Mouse (Mus musculus) midbrain, embryonic 12.5 days (tissue): ENCODE results near the gene Gm21987. TPM values are rescaled to one million over a fixed set of nuclear protein-coding genes. Genes with fewer than 3 reads are reported as not detected.
"Not testable (repeated sequence)": the region's sequence is repeated elsewhere in the genome, so short reads cannot be mapped to it uniquely, and the experiment has no call there.

Source experiments
- ATAC-seq: fragments of 200-750 bp; cut with Nextera tagmentation; 2 replicates; pipeline ENCODE4 v1.8.0; 2017; ENCODE audit warnings: low read depth, moderate TSS enrichment, moderate library complexity; ENCODE audit not compliant: low FRiP score
- H3K27ac ChIP-seq: fragments of 300-500 bp; sonication (generic); replicated peaks from 2 replicates; pipeline ENCODE4 v1.5.1; 2016; ENCODE audit warnings: mild to moderate bottlenecking
- H3K27me3 ChIP-seq: fragments of 300-500 bp; sonication (generic); 2 replicates; pipeline ENCODE4 v1.6.1; 2016; ENCODE audit warnings: mild to moderate bottlenecking
- H3K36me3 ChIP-seq: fragments of 300-500 bp; sonication (generic); 2 replicates; pipeline ENCODE4 v1.6.1; 2016
- H3K4me1 ChIP-seq: fragments of 300-500 bp; sonication (generic); 2 replicates; pipeline ENCODE4 v1.6.1; 2016
- H3K4me2 ChIP-seq: fragments of 300-500 bp; sonication (generic); replicated peaks from 2 replicates; pipeline ENCODE4 v1.6.1; 2016; ENCODE audit warnings: mild to moderate bottlenecking, moderate library complexity
- H3K4me3 ChIP-seq: fragments of 300-500 bp; sonication (generic); 2 replicates; pipeline ENCODE4 v1.5.1; 2016; ENCODE audit warnings: mild to moderate bottlenecking
- H3K9ac ChIP-seq: fragments of 300-500 bp; sonication (generic); replicated peaks from 2 replicates; pipeline ENCODE4 v1.6.1; 2016; ENCODE audit warnings: mild to moderate bottlenecking, moderate library complexity
- H3K9me3 ChIP-seq: fragments of 300-500 bp; sonication (generic); 2 replicates; pipeline ENCODE4 v1.6.1; 2016; ENCODE audit warnings: mild to moderate bottlenecking
- WGBS: fragments of 180-500 bp; shearing (Covaris S2); methylation state at CpG from one replicate; pipeline ENCODE4 v1.1.7; 2016; 5-methylcytosine and 5-hydroxymethylcytosine counted together
- polyA plus RNA-seq: library from polyadenylated mRNA; unstranded; fragments of >200 nt; fragmentation: Nextera tagmentation; extraction: Ambion mirVana; gene quantifications from 2 replicates; pipeline ENCODE4 v1.2.1, GENCODE M21; 2016

The Gm21987 gene
- polyA plus RNA-seq, 1 experiment from 2014 or later = not detected

DNA sequence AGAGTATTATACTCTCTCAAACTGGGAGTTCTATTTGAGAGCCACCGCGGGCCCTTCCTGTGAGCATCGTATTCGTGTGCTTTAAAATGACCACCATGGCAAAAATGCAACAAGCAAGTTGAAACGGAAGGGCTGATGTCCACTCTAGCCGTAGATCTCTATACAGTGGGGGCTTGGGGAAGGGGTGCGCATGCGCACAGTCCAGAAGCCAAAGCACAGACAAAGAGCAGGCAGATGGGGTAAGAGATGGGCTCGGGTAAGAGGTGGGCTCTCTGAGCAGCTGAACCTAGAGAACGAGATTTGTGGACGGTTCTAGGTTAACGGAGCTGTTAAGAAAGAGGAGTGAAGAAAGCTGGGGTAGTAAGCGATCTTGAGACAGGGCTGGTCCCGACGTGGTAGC is 22.5 kb upstream of the Gm21987 start:
- H3K4me1 ChIP-seq = 0 out of 2 replicates have a peak, but pooled peaks cover 3% of the 10 kb centered on the region
- ATAC-seq = no peak
- H3K27me3 ChIP-seq = no peaks in the 10 kb centered on the region
- no peak overlapping the region for H3K27ac ChIP-seq
- no peak overlapping the region for H3K4me3 ChIP-seq
- no peak overlapping the region for H3K9ac ChIP-seq
- H3K9me3 ChIP-seq = peaks cover 1% of the 10 kb centered on the region; the same call in 1 of the 2 replicates
- no peaks in the 10 kb centered on the region for H3K36me3 ChIP-seq
- no peak overlapping the region for H3K4me2 ChIP-seq
- 91% methylated on average over 15 of the region's 15 CpGs for WGBS

- 82% methylated on average over 11 of the region's 11 CpGs for WGBS
- ATAC-seq = no peak
- no peaks in the 10 kb centered on the region for H3K27me3 ChIP-seq
Measured at GRCm38 (mm10) chr16:38326778-38327397, 20.0 kb upstream of the Gm21987 start.

GRCm38 (mm10) chr16:38329340-38329739 is 17.5 kb upstream of the Gm21987 start:
- WGBS = 82% methylated on average over 3 of the region's 3 CpGs
- H3K9me3 ChIP-seq = peaks cover 2% of the 10 kb centered on the region; the same call in 1 of the 2 replicates

More at GRCm38 (mm10) chr16:38326778-38327397, 20.0 kb upstream of the Gm21987 start:
- no peak overlapping the region for H3K4me3 ChIP-seq
- H3K36me3 ChIP-seq = no peaks in the 10 kb centered on the region
- H3K4me2 ChIP-seq = no peak overlapping the region
- no peaks in the 10 kb centered on the region for H3K4me1 ChIP-seq
- no peak overlapping the region for H3K9ac ChIP-seq
- H3K9me3 ChIP-seq = peaks cover 2% of the 10 kb centered on the region; the same call in 1 of the 2 replicates
- no peak overlapping the region for H3K27ac ChIP-seq

DNA sequence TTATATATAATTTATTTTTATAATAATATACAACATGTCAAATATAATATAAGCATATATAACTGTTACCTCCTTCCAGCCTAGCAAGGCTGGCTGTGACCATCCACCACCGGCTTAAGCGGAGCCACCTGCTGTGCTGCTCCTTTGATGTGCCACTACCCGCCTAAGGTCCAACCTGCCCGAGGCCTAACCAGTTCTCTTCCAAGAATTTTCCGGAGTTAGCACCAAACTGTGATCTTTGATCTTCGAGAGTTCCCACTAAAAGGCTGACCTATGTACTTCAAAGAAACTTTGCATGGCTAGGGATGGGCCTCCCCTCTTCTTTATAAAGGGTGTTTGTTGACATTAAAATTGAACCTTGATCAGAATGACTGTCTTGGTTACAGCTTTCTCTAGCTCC is 12.4 kb upstream of the Gm21987 start:
- no peak overlapping the region for H3K27ac ChIP-seq
- no peak overlapping the region for H3K4me2 ChIP-seq
- no peak for ATAC-seq
- H3K27me3 ChIP-seq = no peaks in the 10 kb centered on the region
- H3K36me3 ChIP-seq = no peaks in the 10 kb centered on the region
- H3K9ac ChIP-seq = no peak overlapping the region
- no peaks in the 10 kb centered on the region for H3K4me1 ChIP-seq
- no peak overlapping the region for H3K4me3 ChIP-seq
- 48% methylated on average over 6 of the region's 6 CpGs for WGBS
- H3K9me3 ChIP-seq = no peaks in the 10 kb centered on the region

More at GRCm38 (mm10) chr16:38329340-38329739, 17.5 kb upstream of the Gm21987 start:
- Histone ChIP-seq H3K36me3 (no peaks in the 10 kb centered on the region), H3K4me2 (no peak overlapping the region), H3K4me1 (no peaks in the 10 kb centered on the region), H3K9ac (no peak overlapping the region), H3K4me3 (no peak overlapping the region), H3K27me3 (no peaks in the 10 kb centered on the region), H3K27ac (no peak overlapping the region)
- no peak for ATAC-seq

DNA sequence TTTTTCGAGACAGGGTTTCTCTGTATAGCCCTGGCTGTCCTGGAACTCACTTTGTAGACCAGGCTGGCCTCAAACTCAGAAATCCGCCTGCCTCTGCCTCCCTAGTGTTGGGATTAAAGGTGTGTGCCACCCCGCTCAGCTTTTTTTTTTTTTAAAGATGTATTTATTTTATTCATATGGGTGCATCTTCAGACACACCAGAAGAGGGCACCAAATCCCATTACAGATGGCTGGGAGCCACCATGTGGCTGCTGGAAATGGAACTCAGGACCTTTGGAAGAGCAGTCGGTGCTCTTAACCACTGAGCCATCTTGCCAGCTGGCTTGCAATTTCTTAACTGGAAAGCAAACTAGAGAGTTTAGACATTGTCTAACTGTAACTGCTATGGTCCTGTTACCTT is 8.8 kb upstream of the Gm21987 start:
- WGBS = 87% methylated on average over 4 of the region's 4 CpGs
- ATAC-seq = not testable (repeated sequence)

DNA sequence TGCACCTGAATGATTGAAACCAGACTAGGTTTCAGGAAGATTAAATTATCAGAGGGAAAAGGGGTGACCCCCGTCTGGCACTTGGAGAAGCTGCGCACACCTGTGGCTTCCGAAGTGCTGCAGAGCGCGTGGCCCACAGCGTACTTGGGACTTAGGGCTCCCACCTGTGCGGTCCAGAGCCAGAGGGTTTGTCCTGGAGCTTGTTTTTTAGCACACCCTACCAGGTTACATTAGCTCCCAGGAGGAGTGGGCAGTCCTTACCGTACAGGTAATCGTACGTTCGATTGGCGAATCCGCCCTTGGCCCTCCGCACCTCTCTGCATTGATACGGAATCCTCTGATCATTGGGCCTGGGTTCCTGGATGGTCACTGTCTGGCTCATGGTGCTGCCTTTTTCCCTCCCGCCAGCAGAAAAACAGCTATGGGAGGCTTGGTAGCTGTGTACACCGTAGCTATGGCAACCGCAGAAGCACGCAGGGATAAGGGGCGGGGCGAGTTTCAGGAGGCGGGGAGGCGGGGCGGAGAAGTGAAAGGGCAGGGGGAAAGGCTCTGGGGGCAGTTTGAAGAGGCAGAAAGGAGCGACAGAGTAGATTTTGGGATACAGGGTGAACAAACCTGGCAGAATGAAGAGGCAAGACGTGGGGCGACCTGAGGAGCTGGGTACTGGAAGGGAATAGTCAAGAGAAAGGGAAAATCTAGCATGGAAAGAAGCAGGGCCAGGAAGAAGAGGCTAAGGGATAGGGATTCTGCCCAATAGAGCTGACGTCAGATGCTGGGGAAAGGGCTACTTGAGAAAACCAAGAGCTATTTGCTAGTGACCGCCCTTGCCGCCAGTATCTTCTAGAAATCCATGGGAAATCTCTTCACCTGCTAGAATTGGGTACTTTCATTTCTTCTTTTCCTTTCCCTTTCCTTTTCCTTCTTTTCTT is 5.2 kb upstream of the Gm21987 start, which contains the start of gene Maats1:
Maats1 (minus strand) TSS at position 748 of the 929 bp plus-strand sequence.
- Histone ChIP-seq H3K27ac (peak within 1 kb of the TSS; percentile 26; the same call in 1 of the 2 replicates), H3K4me1 (peaks cover 9% of the 10 kb centered on the region), H3K36me3 (no peaks in the 10 kb centered on the region), H3K4me2 (peak within 1 kb of the TSS; percentile 58), H3K9me3 (no peaks in the 10 kb centered on the region), H3K9ac (peak within 1 kb of the TSS; percentile 48), H3K27me3 (no peaks in the 10 kb centered on the region), H3K4me3 (peak within 1 kb of the TSS; percentile 35)
- peak; percentile 96 for ATAC-seq
- 7% methylated on average over 30 of the region's 30 CpGs for WGBS

More for the DNA sequence above, 8.8 kb upstream of the Gm21987 start:
- not testable (repeated sequence) for H3K4me3 ChIP-seq, H3K27me3 ChIP-seq, H3K9ac ChIP-seq, H3K4me2 ChIP-seq, H3K36me3 ChIP-seq, H3K9me3 ChIP-seq, H3K4me1 ChIP-seq, H3K27ac ChIP-seq

GRCm38 (mm10) chr16:38344941-38345725 is 1.7 kb upstream of the Gm21987 start:
- no peak for ATAC-seq
- Histone ChIP-seq H3K4me2 (no peak overlapping the region), H3K4me1 (peaks cover 20% of the 10 kb centered on the region), H3K27ac (no peak overlapping the region), H3K27me3 (no peaks in the 10 kb centered on the region), H3K9ac (no peak overlapping the region), H3K9me3 (no peaks in the 10 kb centered on the region), H3K4me3 (no peak overlapping the region), H3K36me3 (peaks cover 13% of the 10 kb centered on the region)
- 83% methylated on average over 3 of the region's 3 CpGs for WGBS

DNA sequence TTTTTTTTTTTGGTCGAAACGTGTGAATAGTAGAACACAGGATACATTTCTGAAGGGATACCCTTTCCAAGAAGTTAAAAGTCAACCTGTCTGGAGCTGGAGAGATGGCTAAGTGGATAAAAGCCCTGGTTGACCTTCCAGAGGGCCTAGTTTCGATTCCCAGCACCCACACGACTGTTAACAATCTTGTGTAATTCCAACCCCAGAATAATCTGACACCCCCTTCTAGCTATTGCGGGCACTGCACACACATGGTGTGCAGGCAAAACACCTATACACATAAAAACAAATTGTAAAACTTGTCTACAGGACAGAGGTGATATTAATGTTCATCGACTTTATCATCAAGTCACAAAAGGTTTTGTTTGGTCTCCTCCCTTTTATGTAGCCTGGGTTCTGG is 748 bp downstream of the Gm21987 start:
- ATAC-seq = no peak
- Histone ChIP-seq H3K9me3 (no peaks in the 10 kb centered on the region), H3K36me3 (peaks cover 35% of the 10 kb centered on the region), H3K9ac (no peak overlapping the region; the same call in 1 of the 2 replicates), H3K27me3 (no peaks in the 10 kb centered on the region), H3K4me3 (peak overlapping the region; percentile 57), H3K27ac (no peak overlapping the region), H3K4me1 (peaks cover 11% of the 10 kb centered on the region), H3K4me2 (peak overlapping the region; percentile 72)
- WGBS = 65% methylated on average over 6 of the region's 6 CpGs

DNA sequence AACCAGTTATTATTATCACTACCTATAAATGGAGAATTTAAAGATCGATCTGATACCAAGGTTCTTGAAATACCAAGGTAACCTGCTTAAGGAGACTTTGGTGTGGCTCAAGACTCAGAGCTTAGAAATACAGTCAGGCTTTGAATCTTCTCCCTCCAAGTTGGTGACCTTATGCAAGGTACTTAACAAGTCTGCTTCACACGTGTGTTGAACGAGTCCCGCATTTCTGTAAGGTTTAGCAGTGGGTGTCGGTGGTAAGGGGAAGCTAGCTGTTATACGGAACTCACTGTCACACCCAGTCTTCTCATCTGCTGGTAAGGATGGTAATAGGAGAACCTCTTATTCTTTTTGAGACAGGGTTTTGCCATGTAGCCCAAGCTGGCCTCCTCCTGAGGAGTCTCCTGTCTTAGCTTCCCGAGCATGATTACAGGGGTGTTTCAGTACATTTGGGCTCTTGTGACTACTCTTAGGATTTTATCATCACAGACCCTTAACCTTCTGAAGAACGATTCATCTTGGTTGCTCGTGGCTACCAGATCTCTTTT is 1.4 kb downstream of the Gm21987 start:
- no peaks in the 10 kb centered on the region for H3K27me3 ChIP-seq
- peak overlapping the region; percentile 72; the same call in 1 of the 2 replicates for H3K4me2 ChIP-seq
- H3K36me3 ChIP-seq = peaks cover 35% of the 10 kb centered on the region
- no peak for ATAC-seq
- H3K4me1 ChIP-seq = peaks cover 11% of the 10 kb centered on the region
- no peak overlapping the region for H3K9ac ChIP-seq
- whole genome bisulfite sequencing = 89% methylated on average over 9 of the region's 9 CpGs
- no peak overlapping the region for H3K27ac ChIP-seq
- H3K9me3 ChIP-seq = no peaks in the 10 kb centered on the region
- no peak overlapping the region for H3K4me3 ChIP-seq

DNA sequence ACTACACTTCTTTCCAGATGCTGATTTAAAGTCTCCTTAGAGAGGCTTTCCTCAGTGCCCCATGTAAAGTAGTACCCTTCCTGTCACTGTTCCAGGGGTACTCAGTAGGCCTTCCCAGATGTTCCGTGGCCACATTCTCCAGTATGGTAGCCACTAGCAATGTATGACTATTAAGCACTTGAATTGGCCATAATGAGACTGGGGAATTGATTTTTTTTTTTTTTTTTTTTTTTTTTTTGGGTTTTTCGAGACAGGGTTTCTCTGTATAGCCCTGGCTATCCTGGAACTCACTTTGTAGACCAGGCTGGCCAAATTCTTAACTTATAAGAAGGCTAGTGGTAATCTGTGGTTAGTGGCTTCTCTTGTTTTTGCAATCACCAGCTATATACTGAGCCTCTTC is 3.0 kb downstream of the Gm21987 start:
- H3K27me3 ChIP-seq = no peaks in the 10 kb centered on the region
- H3K27ac ChIP-seq = no peak overlapping the region
- WGBS = 89% methylated on average over 2 of the region's 2 CpGs
- H3K4me1 ChIP-seq = peaks cover 11% of the 10 kb centered on the region
- no peak overlapping the region for H3K4me3 ChIP-seq
- H3K4me2 ChIP-seq = no peak overlapping the region
- no peaks in the 10 kb centered on the region for H3K9me3 ChIP-seq
- no peak for ATAC-seq
- no peak overlapping the region for H3K9ac ChIP-seq
- peaks cover 35% of the 10 kb centered on the region for H3K36me3 ChIP-seq

DNA sequence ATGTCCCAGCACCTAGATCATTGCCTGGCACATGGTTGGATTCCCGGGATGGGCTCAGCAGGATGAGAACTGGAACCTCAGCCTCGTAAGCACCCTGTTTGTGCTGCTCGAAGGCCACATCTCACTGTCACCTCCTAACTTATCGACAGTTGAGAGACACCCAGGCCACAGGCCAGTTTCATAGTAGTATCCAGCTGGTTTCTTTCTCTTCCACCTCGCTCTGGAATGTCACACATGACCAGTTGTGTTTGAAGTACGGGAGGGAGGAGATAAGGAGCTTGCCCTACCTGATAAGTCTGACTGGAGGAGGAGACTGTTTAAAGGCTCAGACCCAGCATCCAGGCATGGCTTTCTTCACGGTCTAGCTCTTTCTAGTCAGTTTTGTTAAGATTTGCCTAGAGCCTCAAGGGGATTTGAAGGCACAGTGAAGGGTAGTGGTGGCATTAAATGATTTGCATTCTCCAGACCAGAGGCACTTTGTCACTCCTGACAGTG is 3.6 kb downstream of the Gm21987 start:
- Histone ChIP-seq H3K4me3 (no peak overlapping the region), H3K9ac (no peak overlapping the region), H3K27ac (no peak overlapping the region), H3K36me3 (peaks cover 35% of the 10 kb centered on the region), H3K4me1 (peaks cover 11% of the 10 kb centered on the region), H3K4me2 (no peak overlapping the region), H3K27me3 (no peaks in the 10 kb centered on the region), H3K9me3 (no peaks in the 10 kb centered on the region)
- ATAC-seq = no peak
- WGBS = 92% methylated on average over 7 of the region's 7 CpGs
